Mouse (Mus musculus): ENCODE results near the gene Elovl6. TPM values are rescaled to one million over a fixed set of nuclear protein-coding genes. Genes with fewer than 3 reads are reported as not detected.

The Elovl6 gene
- total RNA-seq (2021), result 10 to 100 TPM; 19.4 to 24.2 TPM
- long read RNA-seq, experiment 1, full-length matches to known transcripts, result 5 of 7 reads
- long read RNA-seq, experiment 1, partial matches to known transcripts, result 0 of 7 reads
- long read RNA-seq, experiment 1, other reads (novel, unspliced or antisense), result 2 of 7 reads
- long read RNA-seq, experiment 2, full-length matches to known transcripts, result 21 of 29 reads
- long read RNA-seq, experiment 2, partial matches to known transcripts, result 6 of 29 reads
- long read RNA-seq, experiment 2, other reads (novel, unspliced or antisense), result 2 of 29 reads

DNA sequence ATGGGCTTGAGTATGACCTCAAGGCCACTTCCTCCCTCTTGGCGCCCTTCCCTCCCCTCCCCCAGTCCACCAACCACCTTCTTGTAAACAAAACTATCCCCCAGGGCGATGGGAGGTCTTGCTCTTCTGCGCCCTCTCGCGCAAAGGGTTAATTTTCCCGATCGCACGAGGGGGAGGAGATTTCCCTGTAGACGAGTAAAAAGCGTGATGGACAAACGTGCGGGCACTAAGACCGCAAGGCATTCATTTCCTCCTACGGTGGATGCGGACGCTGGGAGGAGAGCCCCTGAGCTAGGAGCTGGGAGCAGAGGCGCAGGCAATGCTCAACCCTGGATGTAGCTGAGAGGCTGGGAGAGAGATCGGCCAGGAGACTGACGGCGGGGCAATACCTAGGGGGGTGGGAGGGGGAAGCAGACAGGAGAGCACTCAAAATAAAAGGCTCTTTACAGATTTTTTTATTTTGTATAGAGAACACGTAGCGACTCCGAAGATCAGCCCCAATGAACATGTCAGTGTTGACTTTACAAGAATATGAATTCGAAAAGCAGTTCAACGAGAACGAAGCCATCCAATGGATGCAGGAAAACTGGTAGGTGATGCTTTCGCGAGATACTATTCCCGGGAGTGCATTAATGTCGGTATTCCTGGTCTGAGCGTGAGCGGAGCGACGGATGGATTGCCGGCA is at the start of gene Elovl6:
Elovl6 (plus strand) TSS at position 176 of the 685 bp plus-strand sequence.
- DNase-seq (ENCODE audit: low spot score in 2 of 2), result peak; percentile 19 to 53

DNA sequence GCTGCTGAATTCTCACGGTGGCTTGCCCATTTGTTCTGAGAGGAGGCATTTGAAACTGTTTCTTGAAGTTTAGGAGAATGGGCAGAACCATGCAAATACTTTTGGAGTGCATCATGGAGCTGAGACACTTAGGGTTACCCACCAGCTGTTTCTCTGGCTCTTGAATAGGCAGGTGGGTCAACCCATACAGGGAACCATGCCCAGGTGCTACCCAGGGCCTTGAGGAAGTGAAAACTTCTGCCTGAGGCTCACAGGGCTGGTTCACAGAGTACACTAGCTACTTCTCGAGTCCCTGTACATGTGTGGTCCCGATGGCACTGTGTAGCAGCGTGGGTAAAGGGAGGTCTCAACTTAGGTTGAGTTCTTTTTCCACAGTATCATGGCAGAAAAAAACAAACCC is 43.4 kb upstream of the Elovl6 start:
- DNase-seq (ENCODE audit: low spot score in 2 of 2), result no peak

DNA sequence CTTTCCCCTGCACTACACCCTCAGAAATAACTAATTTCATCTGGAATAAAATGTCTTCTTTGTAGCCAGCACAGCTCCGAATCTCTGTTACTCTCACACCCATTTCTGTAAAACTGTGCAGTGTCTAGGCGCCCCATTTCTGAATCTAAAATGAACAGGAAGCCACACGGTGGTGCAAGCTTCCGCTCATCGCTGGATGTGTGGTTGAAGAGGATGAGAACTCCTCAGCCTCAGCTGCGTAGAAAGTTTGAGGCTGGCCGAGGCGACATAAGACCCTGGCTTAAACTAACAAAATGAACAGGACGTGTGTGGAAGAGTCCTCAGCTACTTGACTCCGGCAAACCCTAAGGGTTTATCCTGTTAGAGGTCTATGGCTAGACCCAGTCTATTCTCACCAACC is 38.0 kb upstream of the Elovl6 start:
- no peak for DNase-seq (ENCODE audit: low spot score in 2 of 2)

DNA sequence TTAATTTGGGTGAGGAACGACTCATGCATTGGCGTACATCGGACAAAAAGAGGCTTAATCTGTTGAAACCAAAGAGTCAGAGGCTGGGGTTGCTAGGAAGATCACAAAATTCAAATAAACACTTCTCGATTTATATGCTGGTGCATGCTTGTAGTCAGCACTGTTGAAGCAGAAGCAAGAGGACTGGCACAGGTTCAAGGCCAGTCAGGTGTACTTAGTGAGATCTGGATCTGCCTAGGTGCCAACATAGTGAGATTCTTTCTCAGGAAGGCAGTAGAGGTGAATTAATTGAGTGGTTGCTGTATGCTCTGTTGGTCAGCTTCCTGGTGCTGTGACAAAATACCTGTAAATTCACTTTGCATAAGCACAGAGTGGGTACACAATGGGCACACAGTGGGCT is 37.4 kb upstream of the Elovl6 start:
- no peak for DNase-seq (ENCODE audit: low spot score in 2 of 2)

DNA sequence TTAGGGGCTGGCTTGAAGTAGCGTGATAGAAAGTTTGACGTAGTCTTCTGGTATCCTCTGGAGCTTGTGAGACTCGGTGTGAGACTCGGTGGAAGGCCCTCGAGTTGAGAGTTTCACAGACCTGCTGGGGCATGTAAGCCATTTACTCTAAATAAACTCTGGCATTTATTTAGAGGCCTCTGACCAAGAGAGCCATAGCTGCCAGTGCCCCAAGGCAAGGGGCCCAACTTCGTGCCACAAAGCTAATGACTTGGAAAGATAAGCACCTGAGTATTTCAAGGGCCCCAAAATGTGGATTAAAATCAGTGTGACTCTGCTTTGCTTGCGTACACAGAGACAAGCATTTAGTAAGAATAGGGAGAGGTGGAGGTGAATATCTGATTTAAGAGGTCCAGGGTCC is 28.4 kb upstream of the Elovl6 start:
- DNase-seq (ENCODE audit: low spot score in 2 of 2), result no peak

DNA sequence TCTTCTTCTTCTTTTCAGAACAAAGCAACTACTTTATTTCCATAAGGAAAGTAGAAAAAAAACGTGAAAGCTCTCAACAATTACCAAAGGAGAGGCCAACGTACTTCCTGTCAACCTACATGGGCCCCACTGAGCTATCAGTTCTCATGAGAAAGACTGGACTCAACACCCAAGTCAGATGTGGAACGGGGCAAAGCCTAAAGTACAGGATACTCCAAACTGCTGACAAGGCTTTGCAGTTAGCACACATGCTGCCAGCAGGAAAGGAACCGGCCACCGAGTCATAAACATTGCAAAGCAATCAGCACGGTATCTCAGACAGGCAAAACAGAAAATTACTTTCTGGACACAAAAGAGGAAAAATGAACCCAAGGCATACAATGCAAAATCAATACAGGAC is 27.2 kb upstream of the Elovl6 start:
- no peak for DNase-seq (ENCODE audit: low spot score in 2 of 2)

DNA sequence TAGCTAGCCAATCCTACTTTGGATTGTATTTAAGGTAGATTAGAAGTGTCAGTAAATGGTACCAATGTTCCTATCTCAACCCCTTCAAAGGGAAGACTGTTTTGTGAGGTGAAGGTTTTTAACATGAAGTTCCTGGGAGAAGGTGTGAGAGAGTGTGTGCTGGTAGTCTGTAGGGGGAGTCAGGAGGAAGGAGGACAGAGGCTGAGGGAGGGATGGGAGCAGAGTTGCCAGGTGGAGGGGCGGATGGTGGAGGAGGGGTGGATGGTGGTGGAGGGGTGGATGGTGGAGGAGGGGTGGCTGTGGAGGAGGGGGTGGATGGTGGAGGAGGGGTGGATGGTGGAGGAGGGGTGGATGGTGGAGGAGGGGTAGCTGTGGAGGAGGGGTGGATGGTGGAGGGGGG is 24.4 kb upstream of the Elovl6 start:
- no peak for DNase-seq (ENCODE audit: low spot score in 2 of 2)

DNA sequence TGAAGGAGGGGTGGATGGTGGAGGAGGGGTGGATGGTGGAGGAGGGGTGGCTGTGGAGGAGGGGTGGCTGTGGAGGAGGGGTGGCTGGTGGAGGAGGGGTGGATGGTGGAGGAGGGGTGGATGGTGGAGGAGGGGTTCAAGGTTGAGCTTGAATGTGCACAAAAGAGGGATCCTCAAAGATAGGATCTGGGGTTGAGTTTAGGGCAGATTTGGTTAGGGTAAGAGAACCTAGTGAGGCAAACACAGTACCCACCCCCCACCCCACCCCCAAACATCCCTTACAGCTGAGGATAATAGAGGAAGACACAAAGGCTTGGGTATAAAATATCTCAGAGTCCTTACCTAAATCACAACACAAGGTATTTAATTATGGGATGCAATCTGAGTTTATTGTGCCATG is 23.6 kb upstream of the Elovl6 start:
- no peak for DNase-seq (ENCODE audit: low spot score in 2 of 2)

DNA sequence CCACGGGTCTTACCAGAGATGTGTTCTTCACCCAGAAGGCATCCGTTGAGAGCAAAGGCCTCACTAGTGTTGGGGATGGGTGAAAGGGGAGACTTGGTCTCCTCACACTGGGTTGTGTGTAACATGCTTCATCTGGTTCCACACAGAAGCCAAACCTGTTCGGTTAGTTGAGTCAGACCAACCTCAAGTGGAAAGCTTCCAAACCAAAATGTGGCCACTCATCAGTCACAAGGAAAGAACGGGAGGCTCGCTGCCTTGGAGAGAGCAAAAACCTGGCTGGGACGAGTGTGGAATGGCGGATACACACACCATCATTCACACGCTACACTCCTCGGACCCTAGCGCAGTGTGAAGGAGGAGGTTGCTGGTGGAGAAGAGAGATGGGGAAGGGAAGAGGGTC is 22.4 kb upstream of the Elovl6 start:
- no peak for DNase-seq (ENCODE audit: low spot score in 2 of 2)

DNA sequence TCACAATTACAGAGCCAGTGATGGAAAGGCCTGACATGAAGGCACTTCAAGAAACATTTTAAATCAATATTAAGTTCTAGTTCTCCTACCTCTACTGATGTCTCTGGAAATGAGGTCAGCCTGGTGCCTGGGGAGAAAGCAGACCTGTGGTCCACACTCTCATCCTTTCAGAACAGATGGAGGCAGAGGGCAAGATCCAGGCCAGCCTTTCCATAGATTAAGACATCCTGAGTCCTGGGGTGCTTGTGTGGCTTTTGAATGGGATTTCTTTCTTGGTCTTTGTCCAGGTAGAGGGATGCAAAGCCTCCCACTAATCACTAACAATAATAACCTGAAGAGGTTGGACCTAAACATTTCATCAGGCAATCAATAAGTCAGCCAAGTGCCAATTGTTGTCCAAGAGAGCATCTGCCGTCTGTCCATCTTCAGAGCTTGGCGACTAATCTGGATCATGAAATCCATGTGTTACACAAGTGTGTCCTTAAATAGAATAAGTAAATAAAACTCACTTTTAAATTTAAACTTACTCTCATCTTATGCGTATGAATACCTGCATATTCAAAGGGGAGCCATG is 16.2 kb upstream of the Elovl6 start:
- no peak for DNase-seq (ENCODE audit: low spot score in 2 of 2)

DNA sequence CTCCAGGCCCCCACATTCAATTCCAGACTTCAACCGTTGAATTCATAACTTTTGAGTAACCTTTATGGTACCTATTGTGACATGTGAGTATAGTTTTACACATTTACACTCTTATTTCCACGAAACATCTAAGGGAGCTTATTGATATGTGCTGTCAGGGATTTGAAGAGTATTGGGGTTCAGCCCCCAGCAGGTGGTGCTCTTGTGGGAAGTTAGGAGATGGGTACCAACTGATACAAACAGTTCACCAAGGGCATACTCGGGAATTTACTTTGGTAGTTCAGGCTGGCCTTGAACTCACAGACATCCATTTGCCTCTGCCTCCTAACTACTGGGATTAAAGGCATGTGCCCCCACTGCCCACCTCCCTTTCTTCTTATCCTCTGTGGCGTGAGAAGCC is 11.7 kb upstream of the Elovl6 start:
- no peak for DNase-seq (ENCODE audit: low spot score in 2 of 2)

DNA sequence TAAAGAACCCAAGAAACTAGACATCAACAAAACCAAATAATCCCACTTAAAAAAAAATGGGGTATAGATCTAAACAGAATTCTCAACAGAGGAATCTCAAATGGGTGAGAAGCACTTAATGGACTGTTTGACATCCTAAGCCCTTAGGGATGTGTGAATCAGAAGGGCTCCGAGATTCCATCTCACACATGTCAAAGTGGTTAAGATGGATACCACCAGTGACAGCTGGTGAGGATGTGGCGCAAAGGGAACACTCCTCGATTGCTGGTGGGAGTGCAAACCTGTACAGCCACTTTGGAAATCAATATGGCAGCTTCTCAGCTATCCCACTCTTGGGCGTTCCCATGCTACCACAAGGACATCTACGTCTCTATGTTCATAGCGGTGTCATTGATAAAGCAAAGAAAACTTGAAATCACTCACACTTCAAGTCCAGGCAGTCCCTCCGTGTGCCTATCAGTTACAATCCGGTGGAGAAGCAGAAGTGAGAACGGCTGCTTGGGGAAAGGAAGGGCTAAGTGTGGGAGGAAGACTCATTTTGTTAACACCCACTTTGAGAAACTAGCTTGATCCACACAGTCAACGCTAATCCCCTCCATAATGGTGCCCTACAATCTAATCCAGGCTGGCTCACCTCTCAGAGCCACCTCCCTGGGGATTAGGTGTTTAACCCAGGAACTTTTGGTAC is 8.6 kb upstream of the Elovl6 start:
- no peak for DNase-seq (ENCODE audit: low spot score in 2 of 2)

DNA sequence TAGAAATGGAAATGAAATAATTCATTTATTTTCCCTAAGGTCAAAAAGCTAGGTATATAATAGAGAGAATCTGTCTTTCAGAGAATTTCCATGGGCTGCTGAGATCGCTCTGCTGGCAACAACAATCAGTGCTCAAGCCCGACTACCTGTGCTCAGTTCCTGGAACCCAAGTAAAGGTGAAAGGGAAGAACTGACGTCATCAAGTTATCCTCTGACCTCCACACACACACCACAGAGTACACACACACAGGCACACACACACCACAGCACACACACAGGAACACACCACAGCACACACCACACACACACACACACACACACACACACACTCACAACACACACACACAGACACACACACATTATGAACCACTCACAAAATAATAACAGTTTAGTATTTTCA is 5.1 kb upstream of the Elovl6 start:
- DNase-seq (ENCODE audit: low spot score in 2 of 2), result no peak

DNA sequence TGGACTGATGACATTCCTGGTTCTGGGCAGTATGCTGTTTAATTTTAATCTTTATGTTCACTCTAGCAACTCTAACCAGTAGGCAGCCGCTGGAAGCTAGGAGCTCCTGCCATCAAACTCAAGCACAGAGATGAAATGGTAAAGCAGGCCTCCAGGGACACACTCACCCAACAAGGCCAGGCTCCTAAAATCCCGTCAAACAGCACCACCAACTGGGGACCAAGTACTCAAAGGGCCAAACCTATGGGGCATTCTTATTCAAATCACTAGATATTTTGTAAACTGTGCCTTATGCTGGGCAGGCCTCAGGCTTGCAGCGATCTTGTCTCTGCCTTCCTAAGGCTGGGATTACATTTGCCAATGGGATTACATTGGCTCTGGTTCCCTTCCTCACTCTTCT is 2.8 kb upstream of the Elovl6 start:
- no peak for DNase-seq (ENCODE audit: low spot score in 2 of 2)

DNA sequence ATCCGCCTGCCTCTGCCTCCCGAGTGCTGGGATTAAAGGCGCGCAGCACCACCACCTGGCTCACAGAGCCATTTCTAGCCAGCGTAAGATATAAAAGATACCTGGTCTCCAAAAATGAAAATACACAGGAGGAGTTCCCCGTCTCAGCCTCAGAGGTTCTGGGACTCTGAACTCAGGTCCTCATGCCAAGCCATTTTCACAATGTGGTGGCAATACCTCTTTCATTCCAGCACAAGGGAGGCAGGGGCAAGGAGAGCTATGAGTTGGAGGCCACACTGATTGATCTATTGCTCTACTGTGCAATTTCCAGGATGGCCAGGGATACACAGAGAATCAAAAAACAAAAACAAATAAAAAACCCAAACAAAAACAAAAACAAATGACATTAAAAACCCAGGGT is 1.7 kb upstream of the Elovl6 start:
- DNase-seq (ENCODE audit: low spot score in 2 of 2), result no peak

DNA sequence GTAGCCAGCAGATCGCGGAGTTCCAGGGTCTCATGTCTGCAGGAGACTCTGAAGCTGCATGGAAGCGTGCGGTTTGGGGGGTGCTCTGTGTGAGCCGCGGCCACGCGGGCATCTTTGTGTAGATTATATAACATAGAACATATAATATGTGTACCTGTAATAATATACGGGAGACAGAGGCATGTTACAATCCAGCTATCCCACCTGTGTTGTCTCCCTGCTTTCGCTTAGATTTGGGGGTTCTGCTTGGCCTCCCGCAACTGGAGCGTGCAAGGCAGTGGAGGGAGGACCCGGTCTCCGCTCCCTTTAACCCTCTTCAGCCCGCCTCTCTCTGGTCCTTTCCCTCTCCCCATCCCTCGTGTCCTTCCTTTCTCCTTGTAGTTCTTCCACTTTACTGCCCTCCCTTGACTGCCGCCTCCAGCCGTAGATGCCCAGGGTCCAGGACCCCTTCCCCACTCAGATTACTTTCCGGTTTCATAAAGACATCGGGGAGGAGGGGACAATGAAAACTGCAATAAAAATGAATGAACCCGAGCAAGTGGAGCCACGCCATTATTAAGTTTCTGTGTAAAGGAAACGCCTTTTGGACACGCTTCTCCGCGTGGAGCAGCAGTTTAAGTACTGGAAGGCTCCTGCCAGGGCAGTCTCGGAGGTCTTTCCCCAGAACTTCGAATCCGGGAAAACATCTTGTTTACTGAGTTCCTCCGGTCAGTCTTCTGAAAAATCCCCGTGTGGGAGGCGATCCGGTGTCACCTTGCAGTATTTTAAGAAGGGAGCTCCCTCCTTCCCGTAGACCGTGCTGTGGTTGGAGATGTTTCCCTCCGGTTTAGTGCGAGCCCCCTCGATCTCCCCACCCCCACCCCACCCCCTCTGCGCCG is 949 bp downstream of the Elovl6 start:
- peak in 1 of 2 experiments; percentile 8 for DNase-seq (ENCODE audit: low spot score in 2 of 2)

DNA sequence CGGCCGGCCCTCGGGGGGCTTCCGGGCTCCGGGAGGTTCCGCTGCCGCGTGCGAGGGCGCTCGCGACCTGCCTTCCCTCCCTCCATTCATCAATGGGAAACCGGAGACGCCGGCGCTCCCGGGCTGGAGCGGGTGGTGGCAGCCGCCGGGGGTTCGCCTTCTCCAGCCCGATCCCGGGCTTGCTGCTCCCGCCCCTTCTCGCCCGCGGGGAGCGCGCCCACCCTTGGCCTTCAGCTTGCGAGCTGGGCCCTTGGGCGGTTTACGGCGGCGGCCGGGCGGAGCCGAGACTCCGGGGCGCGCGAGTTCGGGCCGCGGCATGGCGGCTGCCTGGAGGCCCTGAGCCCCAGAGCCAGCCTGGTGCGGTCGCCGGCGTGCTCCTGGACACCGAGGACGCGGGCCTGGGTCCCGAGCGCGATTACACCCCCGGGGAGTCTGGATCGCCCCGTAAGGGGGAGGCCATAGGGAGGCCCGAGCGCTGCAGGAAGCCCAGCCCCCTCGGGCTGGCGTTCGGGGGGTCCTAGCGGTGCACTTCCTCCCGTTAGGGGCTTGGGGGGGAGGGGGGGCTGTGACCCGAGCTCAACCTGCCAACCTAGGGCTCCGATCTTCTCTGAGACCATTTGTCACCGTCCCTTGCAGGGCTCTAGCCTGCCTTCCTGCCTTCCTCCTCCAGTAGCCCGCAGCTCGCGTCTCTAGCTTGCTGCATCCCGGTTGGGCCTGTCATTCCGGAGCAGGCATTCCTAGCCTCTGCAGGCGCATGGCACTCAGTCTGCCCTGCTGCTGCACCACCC is 1.8 kb downstream of the Elovl6 start:
- peak; percentile 27 to 60 for DNase-seq (ENCODE audit: low spot score in 2 of 2)

DNA sequence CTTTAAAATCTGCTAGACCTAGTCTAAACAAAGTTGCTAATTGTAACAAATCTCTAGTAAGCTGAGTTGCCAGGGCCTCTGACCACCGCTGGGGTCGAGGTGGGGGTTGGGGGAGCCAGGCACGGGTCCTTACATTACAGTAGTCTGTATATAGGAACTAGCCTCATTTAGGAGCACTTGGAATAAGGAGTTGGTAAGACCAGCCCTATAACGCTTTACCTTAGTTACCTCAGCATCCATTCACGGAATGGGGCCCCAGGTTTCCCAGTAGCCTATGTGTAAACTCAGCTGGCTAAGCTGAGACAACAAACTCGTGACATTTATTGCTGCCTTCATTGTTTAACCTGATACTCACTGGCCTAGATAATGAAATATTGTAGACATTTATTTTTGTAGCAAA is 3.3 kb downstream of the Elovl6 start:
- no peak for DNase-seq (ENCODE audit: low spot score in 2 of 2)

DNA sequence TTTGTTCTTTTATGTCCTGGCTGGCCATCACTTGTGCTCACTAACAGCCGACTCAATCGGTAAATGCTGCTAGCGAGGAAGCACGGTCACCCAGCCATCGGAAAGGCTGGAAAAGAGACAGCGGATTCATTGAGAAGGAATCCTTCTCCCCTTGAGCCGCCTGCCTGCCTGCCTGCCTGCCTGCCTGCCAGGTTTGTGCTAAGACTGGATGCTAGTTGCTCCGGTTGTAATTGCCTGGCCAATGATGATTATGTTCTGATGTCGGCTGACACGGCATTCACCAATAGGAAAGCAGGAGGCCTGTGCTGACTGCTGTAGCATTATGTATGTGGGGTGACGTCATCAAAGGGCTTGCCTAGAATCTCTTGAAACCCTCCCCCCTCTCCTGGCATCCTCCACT is 4.0 kb downstream of the Elovl6 start:
- DNase-seq (ENCODE audit: low spot score in 2 of 2), result peak; percentile 46 to 60

DNA sequence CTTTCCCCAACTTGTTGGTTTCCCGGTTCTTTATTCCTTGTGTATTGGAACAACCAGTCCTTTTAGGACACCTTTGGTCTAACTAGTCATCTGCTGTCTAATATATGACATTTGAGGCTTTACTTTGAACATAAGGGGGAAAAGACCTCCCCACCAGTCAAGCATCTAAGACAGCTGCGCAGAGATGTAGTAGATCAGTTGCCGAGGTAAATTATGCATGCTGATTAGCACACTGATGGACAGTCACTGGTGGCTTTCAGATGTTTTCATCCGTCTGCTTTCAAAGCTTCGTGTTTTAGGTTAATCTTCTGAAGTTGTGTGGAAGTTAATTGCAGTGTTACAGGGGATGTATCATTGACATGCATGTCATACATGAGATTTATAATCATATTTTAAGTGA is 5.8 kb downstream of the Elovl6 start:
- no peak for DNase-seq (ENCODE audit: low spot score in 2 of 2)
